Mouse (Mus musculus): ENCODE measurements around the gene Kirrel3. TPM values are rescaled to one million over a fixed set of nuclear protein-coding genes. Genes with fewer than 3 reads are reported as not detected.

Kirrel3 gene
- polyA plus RNA-seq, 1 experiment from 2014 or later: 5.3 TPM

DNA sequence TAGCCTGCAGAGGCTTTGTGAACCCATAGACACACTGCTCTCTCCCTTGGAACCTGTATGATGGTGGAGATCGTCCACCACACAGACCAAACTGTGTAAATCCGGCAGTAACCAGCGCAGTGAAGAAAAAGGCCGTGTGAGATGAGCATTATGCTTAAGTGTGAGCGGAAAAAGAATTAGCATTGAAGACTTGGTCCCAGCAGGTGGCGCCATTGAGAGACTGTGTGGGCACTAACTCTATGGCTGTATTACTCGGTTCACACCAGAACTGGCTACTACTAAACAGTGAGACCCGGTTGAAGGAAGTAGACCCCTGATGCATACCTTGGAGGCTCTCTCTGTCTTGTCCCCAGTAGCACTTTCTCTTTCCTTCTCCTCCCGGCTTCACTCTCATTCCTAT is 371.9 kb downstream of the Kirrel3 start:
- Histone ChIP-seq H3K27me3 (ENCODE audit: control insufficient read depth, insufficient read depth, low read length) (no peaks in the 10 kb centered on the region), H3K4me1 (replicated peaks; ENCODE audit: control insufficient read depth, insufficient read depth, low read length) (no peaks in the 10 kb centered on the region; the same call in 1 of the 2 replicates), H3K9ac (ENCODE audit: low read length) (no peak overlapping the region), H3K9me3 (ENCODE audit: control insufficient read depth, low read length) (no peaks in the 10 kb centered on the region), H3K4me2 (ENCODE audit: low read depth, low read length, severe bottlenecking) (no peak overlapping the region), H3K27ac (ENCODE audit: low read depth, low read length) (no peak overlapping the region), H3K36me3 (ENCODE audit: control insufficient read depth, insufficient read depth, low read length) (no peaks in the 10 kb centered on the region), H3K4me3 (ENCODE audit: low read depth, low read length) (no peak overlapping the region)
- DNase-seq (ENCODE audit: low spot score) (peak; percentile 63), ATAC-seq (replicated peaks; ENCODE audit: low FRiP score) (no peak)
- 56% methylated on average over 9 of the region's 9 CpGs for WGBS

DNA sequence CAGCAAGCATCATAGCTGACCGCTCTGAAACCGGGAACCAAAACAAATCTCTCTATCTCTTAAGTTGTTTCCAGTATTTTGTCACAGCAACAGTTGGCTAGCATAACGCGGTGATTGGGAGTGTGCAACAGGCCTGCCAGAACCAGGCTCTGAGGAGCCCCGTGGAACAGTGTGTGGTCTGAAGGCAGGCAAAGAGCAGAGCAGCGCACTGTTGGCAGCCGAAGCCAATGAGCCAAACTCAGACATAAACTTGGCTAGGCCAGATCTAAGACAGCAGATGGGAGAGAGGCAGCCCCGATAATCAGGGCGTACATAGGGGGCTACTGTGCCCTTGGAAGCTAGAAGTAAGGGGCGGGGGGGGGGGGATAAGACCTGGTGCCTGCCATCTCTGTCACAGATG is 372.4 kb downstream of the Kirrel3 start:
- no peak for ATAC-seq (replicated peaks; ENCODE audit: low FRiP score)
- Histone ChIP-seq H3K9ac (ENCODE audit: low read length) (no peak overlapping the region), H3K4me1 (replicated peaks; ENCODE audit: control insufficient read depth, insufficient read depth, low read length) (no peaks in the 10 kb centered on the region; the same call in 1 of the 2 replicates), H3K27ac (ENCODE audit: low read depth, low read length) (no peak overlapping the region), H3K36me3 (ENCODE audit: control insufficient read depth, insufficient read depth, low read length) (no peaks in the 10 kb centered on the region), H3K4me2 (ENCODE audit: low read depth, low read length, severe bottlenecking) (no peak overlapping the region), H3K27me3 (ENCODE audit: control insufficient read depth, insufficient read depth, low read length) (no peaks in the 10 kb centered on the region), H3K9me3 (ENCODE audit: control insufficient read depth, low read length) (no peaks in the 10 kb centered on the region), H3K4me3 (ENCODE audit: low read depth, low read length) (no peak overlapping the region)
- no peak for DNase-seq (ENCODE audit: low spot score)
- WGBS: 93% methylated on average over 9 of the region's 10 CpGs

DNA sequence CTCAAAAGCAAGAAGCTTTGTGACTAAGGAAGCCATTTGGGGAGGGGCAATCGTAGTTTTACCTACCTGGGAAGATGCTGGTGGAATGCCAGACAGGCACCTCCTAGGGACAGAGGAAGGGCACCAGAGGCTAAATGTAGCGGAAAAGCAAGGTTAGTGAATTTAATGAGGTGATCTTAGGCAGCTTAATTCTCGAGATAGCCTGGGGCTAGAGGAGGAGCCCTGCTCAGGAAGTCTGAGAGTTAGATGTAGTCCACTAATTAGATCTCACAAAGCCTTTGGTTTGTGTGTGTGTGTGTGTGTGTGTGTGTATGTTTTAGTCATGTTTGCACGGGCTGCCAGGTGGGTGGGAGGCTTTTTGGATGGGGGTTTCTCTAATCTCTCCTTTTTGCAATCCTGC is 375.2 kb downstream of the Kirrel3 start:
- Histone ChIP-seq H3K4me3 (ENCODE audit: low read depth, low read length) (no peak overlapping the region), H3K4me2 (ENCODE audit: low read depth, low read length, severe bottlenecking) (no peak overlapping the region), H3K9me3 (ENCODE audit: control insufficient read depth, low read length) (no peaks in the 10 kb centered on the region), H3K27ac (ENCODE audit: low read depth, low read length) (no peak overlapping the region), H3K27me3 (ENCODE audit: control insufficient read depth, insufficient read depth, low read length) (no peaks in the 10 kb centered on the region), H3K9ac (ENCODE audit: low read length) (no peak overlapping the region), H3K36me3 (ENCODE audit: control insufficient read depth, insufficient read depth, low read length) (no peaks in the 10 kb centered on the region), H3K4me1 (replicated peaks; ENCODE audit: control insufficient read depth, insufficient read depth, low read length) (no peaks in the 10 kb centered on the region; the same call in 1 of the 2 replicates)
- no peak for DNase-seq (ENCODE audit: low spot score)
- ATAC-seq (replicated peaks; ENCODE audit: low FRiP score): 0 out of 2 replicates have a peak, but pooled peaks have one; percentile 23
- WGBS: 22% methylated on average over 4 of the region's 4 CpGs

DNA sequence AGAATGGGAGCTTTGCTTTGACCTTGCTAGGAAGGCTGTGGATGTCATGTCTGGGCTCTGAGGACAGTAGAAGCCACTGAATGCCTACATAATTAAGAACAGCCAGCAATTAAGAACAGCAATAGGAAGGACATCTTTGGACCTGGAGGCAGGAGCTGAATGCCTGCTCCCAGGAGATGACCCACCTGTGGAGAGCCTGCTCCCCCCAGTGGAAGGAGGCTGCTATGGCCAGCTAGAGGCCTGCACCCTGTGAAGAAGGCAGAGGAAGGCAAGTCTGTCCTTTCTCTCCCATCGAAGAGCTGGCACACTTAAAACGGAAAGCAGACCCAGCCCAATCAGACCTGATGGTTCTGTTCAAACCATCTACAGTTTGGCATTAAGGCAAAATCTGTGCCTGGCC is 376.1 kb downstream of the Kirrel3 start:
- ATAC-seq (replicated peaks; ENCODE audit: low FRiP score) (no peak; the same call in 1 of the 2 replicates), DNase-seq (ENCODE audit: low spot score) (peak; percentile 69)
- Histone ChIP-seq H3K4me3 (ENCODE audit: low read depth, low read length) (no peak overlapping the region), H3K4me1 (replicated peaks; ENCODE audit: control insufficient read depth, insufficient read depth, low read length) (no peaks in the 10 kb centered on the region; the same call in 1 of the 2 replicates), H3K9ac (ENCODE audit: low read length) (no peak overlapping the region), H3K27ac (ENCODE audit: low read depth, low read length) (no peak overlapping the region), H3K9me3 (ENCODE audit: control insufficient read depth, low read length) (no peaks in the 10 kb centered on the region), H3K36me3 (ENCODE audit: control insufficient read depth, insufficient read depth, low read length) (no peaks in the 10 kb centered on the region), H3K4me2 (ENCODE audit: low read depth, low read length, severe bottlenecking) (no peak overlapping the region), H3K27me3 (ENCODE audit: control insufficient read depth, insufficient read depth, low read length) (no peaks in the 10 kb centered on the region)
- 46% methylated on average over 2 of the region's 2 CpGs for WGBS

DNA sequence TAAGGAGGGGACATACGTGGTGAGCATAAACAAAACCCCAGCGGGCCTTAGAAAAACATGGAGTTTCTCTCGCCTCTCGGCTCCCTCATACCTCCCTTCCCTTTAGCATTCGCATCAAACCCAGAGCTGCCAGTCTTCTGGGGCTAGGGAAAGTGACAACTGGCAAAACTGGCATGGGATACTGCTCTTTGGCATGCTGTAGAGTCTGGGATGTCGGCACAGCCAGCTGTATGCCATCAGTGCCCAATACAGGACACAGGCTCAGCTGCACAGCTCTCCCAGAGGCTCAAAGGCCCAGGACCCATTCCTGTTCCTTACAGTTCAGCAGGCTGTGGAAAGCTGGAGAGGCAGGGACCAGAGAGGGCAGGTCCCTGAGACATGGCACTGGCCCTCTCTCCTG is 379.9 kb downstream of the Kirrel3 start:
- H3K36me3 ChIP-seq (ENCODE audit: control insufficient read depth, insufficient read depth, low read length): no peaks in the 10 kb centered on the region
- H3K4me2 ChIP-seq (ENCODE audit: low read depth, low read length, severe bottlenecking): no peak overlapping the region
- H3K27ac ChIP-seq (ENCODE audit: low read depth, low read length): no peak overlapping the region
- H3K9ac ChIP-seq (ENCODE audit: low read length): no peak overlapping the region
- H3K4me1 ChIP-seq (replicated peaks; ENCODE audit: control insufficient read depth, insufficient read depth, low read length): no peaks in the 10 kb centered on the region; the same call in 1 of the 2 replicates
- no peaks in the 10 kb centered on the region for H3K9me3 ChIP-seq (ENCODE audit: control insufficient read depth, low read length)
- no peak overlapping the region for H3K4me3 ChIP-seq (ENCODE audit: low read depth, low read length)
- WGBS: 85% methylated on average over 6 of the region's 6 CpGs
- H3K27me3 ChIP-seq (ENCODE audit: control insufficient read depth, insufficient read depth, low read length): no peaks in the 10 kb centered on the region
- DNase-seq (ENCODE audit: low spot score): no peak
- ATAC-seq (replicated peaks; ENCODE audit: low FRiP score): no peak

DNA sequence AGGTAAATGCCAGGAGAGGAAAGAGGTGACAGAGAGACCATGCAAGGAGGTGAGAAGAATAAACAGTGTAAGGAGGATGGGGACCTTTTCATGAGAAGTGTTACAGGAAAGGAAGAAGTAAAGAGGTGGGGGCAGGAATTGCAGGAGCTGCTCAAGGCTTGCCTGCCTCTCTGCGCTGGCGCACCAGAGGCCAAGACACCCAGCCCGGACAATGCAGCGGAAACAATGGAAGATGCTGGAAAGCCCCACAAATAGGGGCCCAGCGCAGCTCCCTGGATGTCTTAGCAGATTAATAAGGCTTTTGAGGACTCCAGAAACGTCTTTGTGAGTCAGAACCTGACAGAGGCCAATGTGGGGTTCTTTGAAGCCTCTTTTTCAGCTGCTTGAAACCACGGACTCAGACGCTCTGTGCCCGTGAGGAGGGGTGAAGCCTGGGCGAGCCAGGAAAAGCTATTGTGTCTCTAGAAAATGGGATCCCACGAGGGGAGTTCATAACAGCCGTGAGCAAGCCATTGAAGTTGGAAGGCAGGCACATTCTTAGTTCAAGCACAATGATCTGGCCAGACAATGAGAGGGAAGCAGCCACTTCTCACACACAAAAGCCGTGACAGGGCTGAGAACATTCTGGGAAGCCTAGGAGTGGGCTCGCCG is 385.7 kb downstream of the Kirrel3 start:
- DNase-seq (ENCODE audit: low spot score) (peak; percentile 64), ATAC-seq (replicated peaks; ENCODE audit: low FRiP score) (peak; percentile 59)
- Histone ChIP-seq H3K9ac (ENCODE audit: low read length) (peak overlapping the region; percentile 48; the same call in 1 of the 2 replicates), H3K27ac (ENCODE audit: low read depth, low read length) (peak overlapping the region; percentile 37; the same call in 1 of the 2 replicates), H3K4me1 (replicated peaks; ENCODE audit: control insufficient read depth, insufficient read depth, low read length) (peaks cover 11% of the 10 kb centered on the region), H3K4me3 (ENCODE audit: low read depth, low read length) (no peak overlapping the region), H3K9me3 (ENCODE audit: control insufficient read depth, low read length) (no peaks in the 10 kb centered on the region), H3K27me3 (ENCODE audit: control insufficient read depth, insufficient read depth, low read length) (no peaks in the 10 kb centered on the region), H3K36me3 (ENCODE audit: control insufficient read depth, insufficient read depth, low read length) (no peaks in the 10 kb centered on the region), H3K4me2 (ENCODE audit: low read depth, low read length, severe bottlenecking) (peak overlapping the region; percentile 28; the same call in 1 of the 2 replicates)
- 16% methylated on average over 15 of the region's 15 CpGs for WGBS

DNA sequence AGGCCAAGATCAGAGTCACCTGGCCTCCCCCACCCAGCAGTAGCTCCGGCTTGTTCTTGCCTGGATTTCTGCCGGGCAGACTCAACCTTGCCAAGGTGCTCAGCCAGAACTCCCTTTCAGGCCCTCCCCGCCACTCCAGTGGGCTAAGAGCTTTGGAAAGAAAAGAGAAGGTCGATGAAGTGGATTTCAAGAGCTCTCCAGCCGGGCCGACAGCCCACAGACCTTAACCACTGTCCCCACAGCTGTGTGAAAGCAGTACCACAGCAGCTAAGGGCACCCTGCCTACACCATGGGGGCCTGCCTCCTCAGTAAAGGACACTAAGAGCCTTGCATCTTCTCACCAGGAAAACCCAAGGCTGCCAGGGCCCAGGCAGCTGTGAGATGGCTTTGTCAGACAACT is 389.5 kb downstream of the Kirrel3 start:
- 83% methylated on average over 6 of the region's 6 CpGs for WGBS
- Histone ChIP-seq H3K4me3 (ENCODE audit: low read depth, low read length) (no peak overlapping the region), H3K4me1 (replicated peaks; ENCODE audit: control insufficient read depth, insufficient read depth, low read length) (peaks cover 11% of the 10 kb centered on the region), H3K27ac (ENCODE audit: low read depth, low read length) (no peak overlapping the region), H3K4me2 (ENCODE audit: low read depth, low read length, severe bottlenecking) (no peak overlapping the region), H3K27me3 (ENCODE audit: control insufficient read depth, insufficient read depth, low read length) (no peaks in the 10 kb centered on the region), H3K9me3 (ENCODE audit: control insufficient read depth, low read length) (no peaks in the 10 kb centered on the region), H3K36me3 (ENCODE audit: control insufficient read depth, insufficient read depth, low read length) (no peaks in the 10 kb centered on the region), H3K9ac (ENCODE audit: low read length) (no peak overlapping the region)
- ATAC-seq (replicated peaks; ENCODE audit: low FRiP score) (no peak), DNase-seq (ENCODE audit: low spot score) (no peak)

DNA sequence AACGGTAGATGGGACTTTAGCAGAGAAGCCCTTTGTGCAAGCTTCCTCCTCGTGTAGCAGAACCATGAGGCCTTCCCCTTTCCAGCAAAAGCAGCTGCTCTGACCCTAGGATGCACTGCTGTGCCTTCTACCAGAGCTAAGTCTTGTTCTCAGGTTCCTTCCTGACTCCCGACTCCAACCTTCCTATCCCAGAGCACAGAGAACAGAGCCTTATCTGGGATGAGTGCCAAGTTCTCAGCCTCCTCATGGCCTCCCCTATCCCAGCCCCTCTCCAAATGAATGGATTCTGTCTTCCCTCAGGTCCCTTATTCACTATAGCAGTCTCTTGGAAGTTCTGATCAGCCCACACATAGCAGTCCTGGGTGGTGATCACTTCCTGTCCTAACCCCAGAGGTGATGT is 391.5 kb downstream of the Kirrel3 start:
- Histone ChIP-seq H3K27me3 (ENCODE audit: control insufficient read depth, insufficient read depth, low read length) (no peaks in the 10 kb centered on the region), H3K9ac (ENCODE audit: low read length) (no peak overlapping the region), H3K4me2 (ENCODE audit: low read depth, low read length, severe bottlenecking) (no peak overlapping the region), H3K4me1 (replicated peaks; ENCODE audit: control insufficient read depth, insufficient read depth, low read length) (peaks cover 3% of the 10 kb centered on the region; the same call in 1 of the 2 replicates), H3K4me3 (ENCODE audit: low read depth, low read length) (no peak overlapping the region), H3K9me3 (ENCODE audit: control insufficient read depth, low read length) (no peaks in the 10 kb centered on the region), H3K27ac (ENCODE audit: low read depth, low read length) (no peak overlapping the region), H3K36me3 (ENCODE audit: control insufficient read depth, insufficient read depth, low read length) (no peaks in the 10 kb centered on the region)
- DNase-seq (ENCODE audit: low spot score): no peak
- ATAC-seq (replicated peaks; ENCODE audit: low FRiP score): no peak
- 83% methylated on average over 3 of the region's 3 CpGs for WGBS

DNA sequence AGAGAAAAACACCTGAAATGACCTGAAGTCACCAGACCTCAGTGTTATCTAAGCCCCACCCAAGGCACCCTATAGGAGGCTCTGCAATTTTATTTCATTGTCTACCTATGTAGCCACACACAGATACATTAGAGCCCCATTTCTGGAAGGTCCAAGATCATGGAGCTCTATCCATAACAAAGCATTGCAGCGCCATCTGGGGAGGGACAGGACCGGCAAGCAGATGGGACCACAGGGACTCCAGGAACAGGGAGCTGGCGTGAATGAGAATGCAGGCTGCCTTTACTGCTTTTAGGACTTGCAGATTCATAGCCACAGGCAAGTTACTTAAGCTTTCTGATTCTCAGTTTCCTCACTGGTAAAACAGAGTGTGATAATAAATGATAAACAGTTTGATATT is 392.1 kb downstream of the Kirrel3 start:
- no peak overlapping the region for H3K4me3 ChIP-seq (ENCODE audit: low read depth, low read length)
- H3K9me3 ChIP-seq (ENCODE audit: control insufficient read depth, low read length): no peaks in the 10 kb centered on the region
- no peak overlapping the region for H3K9ac ChIP-seq (ENCODE audit: low read length)
- WGBS: 79% methylated on average over 3 of the region's 3 CpGs
- no peak overlapping the region for H3K27ac ChIP-seq (ENCODE audit: low read depth, low read length)
- DNase-seq (ENCODE audit: low spot score) (no peak), ATAC-seq (replicated peaks; ENCODE audit: low FRiP score) (no peak)
- no peaks in the 10 kb centered on the region for H3K27me3 ChIP-seq (ENCODE audit: control insufficient read depth, insufficient read depth, low read length)
- no peak overlapping the region for H3K4me2 ChIP-seq (ENCODE audit: low read depth, low read length, severe bottlenecking)
- peaks cover 3% of the 10 kb centered on the region; the same call in 1 of the 2 replicates for H3K4me1 ChIP-seq (replicated peaks; ENCODE audit: control insufficient read depth, insufficient read depth, low read length)
- H3K36me3 ChIP-seq (ENCODE audit: control insufficient read depth, insufficient read depth, low read length): no peaks in the 10 kb centered on the region
